Mouse (Mus musculus) liver, embryonic 14.5 days (tissue): ENCODE measurements around the gene Ticrr. TPM values are rescaled to one million over a fixed set of nuclear protein-coding genes. Genes with fewer than 3 reads are reported as not detected.
A peak's percentile ranks its signal among the peaks of the same experiment; 100 is the strongest.

Source experiments
- ATAC-seq: fragments of 200-750 bp; cut with Nextera tagmentation; 2 replicates; pipeline ENCODE4 v1.8.0; 2017; ENCODE audit warnings: moderate number of reproducible peaks, mild to moderate bottlenecking, moderate library complexity; ENCODE audit not compliant: insufficient read depth
- DNase-seq, 3 experiments: peaks; one replicate each; pipeline ENCODE4 v3.0.0-alpha.2; 2012 to 2013; ENCODE audit warnings: low read depth in 3 of 3, low spot score in 3 of 3
- H3K27ac ChIP-seq: fragments of 300-500 bp; sonication (generic); 2 replicates; pipeline ENCODE4 v1.5.1; 2014; ENCODE audit warnings: moderate library complexity, mild to moderate bottlenecking, control low read depth, inconsistent platforms
- H3K27me3 ChIP-seq: fragments of 300-500 bp; sonication (generic); 2 replicates; pipeline ENCODE4 v1.6.1; 2014; ENCODE audit warnings: mild to moderate bottlenecking, low read length, moderate library complexity; ENCODE audit not compliant: control insufficient read depth, insufficient read depth
- H3K36me3 ChIP-seq: fragments of 300-500 bp; sonication (generic); replicated peaks from 2 replicates; pipeline ENCODE4 v1.6.1; 2014; ENCODE audit warnings: low read depth; ENCODE audit not compliant: control insufficient read depth, insufficient read depth
- H3K4me1 ChIP-seq, 2 experiments: fragments of 200-500 bp in 1 of 2; fragments of 300-500 bp in 1 of 2; sonication (generic) in 1 of 2; replicated peaks; 2 replicates each; pipeline ENCODE4 v1.6.1; 2012 to 2014; ENCODE audit warnings: antibody characterized with exemption in 1 of 2, inconsistent platforms in 1 of 2, low read length in 1 of 2; ENCODE audit not compliant: control insufficient read depth in 2 of 2, insufficient read depth in 2 of 2
- H3K4me2 ChIP-seq: fragments of 300-500 bp; sonication (generic); 2 replicates; pipeline ENCODE4 v1.6.1; 2014; ENCODE audit warnings: low read depth, mild to moderate bottlenecking, control low read depth, moderate library complexity
- H3K4me3 ChIP-seq, 2 experiments: fragments of 200-500 bp in 1 of 2; fragments of 300-500 bp in 1 of 2; sonication (generic) in 1 of 2; 2 replicates each; pipeline ENCODE4 v1.5.1; 2012 to 2014; ENCODE audit warnings: low read depth in 2 of 2, low read length in 2 of 2, mild to moderate bottlenecking in 2 of 2, control low read depth in 1 of 2, inconsistent platforms in 1 of 2, moderate library complexity in 1 of 2; ENCODE audit not compliant: insufficient read depth in 1 of 2
- H3K9ac ChIP-seq: fragments of 300-500 bp; sonication (generic); replicated peaks from 2 replicates; pipeline ENCODE4 v1.6.1; 2014; ENCODE audit warnings: mild to moderate bottlenecking, control low read depth, moderate library complexity
- H3K9me3 ChIP-seq: fragments of 300-500 bp; sonication (generic); 2 replicates; pipeline ENCODE4 v1.6.1; 2016; ENCODE audit warnings: low read length, mixed read lengths; ENCODE audit not compliant: control insufficient read depth
- CTCF ChIP-seq: IDR thresholded peaks from 2 replicates; pipeline ENCODE4 v1.5.1; 2016; ENCODE audit warnings: antibody characterized with exemption, low read depth, control low read depth
- EP300 ChIP-seq: IDR thresholded peaks from 2 replicates; pipeline ENCODE4 v1.6.1; 2016; ENCODE audit warnings: antibody characterized with exemption, low read depth
- WGBS: fragments of 180-500 bp; shearing (Covaris S2); extraction: QIAGEN DNeasy Blood & Tissue Kit; methylation state at CpG from one replicate; pipeline ENCODE4 v1.1.7; 2014; ENCODE audit not compliant: insufficient replicate concordance; 5-methylcytosine and 5-hydroxymethylcytosine counted together
- polyA plus RNA-seq, 2 experiments: library from polyadenylated mRNA; depleted of rRNA in 1 of 2; stranded (reverse) in 1 of 2; unstranded in 1 of 2; fragments of >200 nt; fragmentation: Nextera tagmentation in 1 of 2; extraction: Ambion mirVana in 1 of 2; gene quantifications; 2 replicates each; pipeline versions ENCODE4 v1.2.1 to v1.2.3; 2012 to 2014

The Ticrr gene
- polyA plus RNA-seq, 2 experiments = 3.6 to 6.0 TPM

DNA sequence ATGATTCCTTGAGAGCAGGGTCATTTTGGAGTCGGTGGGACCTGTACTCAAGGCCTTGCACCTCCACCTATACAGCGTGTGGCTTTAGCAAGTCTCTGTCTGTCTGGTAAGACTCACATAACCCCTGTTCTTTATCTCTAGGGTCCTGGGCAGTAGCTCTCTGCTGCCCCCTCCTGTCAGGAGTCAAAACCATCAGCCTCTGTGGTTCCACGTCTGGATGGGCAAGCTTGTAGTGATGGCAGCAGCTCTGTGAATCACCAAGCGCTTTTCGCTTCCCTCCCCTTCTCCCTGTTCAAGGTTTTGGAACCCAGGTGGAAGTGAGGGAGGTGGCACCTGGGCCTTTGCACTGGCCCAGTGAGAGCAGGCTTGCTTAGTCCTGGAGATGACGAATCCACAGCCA is 68.2 kb downstream of the Ticrr start:
- Histone ChIP-seq H3K4me3 (no peak overlapping the region), H3K9me3 (no peaks in the 10 kb centered on the region), H3K36me3 (no peaks in the 10 kb centered on the region), H3K27ac (no peak overlapping the region), H3K27me3 (no peaks in the 10 kb centered on the region; the same call in 1 of the 2 replicates), H3K9ac (no peak overlapping the region), H3K4me2 (no peak overlapping the region), H3K4me1 (no peaks in the 10 kb centered on the region)
- 15% methylated on average over 6 of the region's 6 CpGs for WGBS
- DNase-seq (peak; percentile 34 to 44 (median 38)), ATAC-seq (no peak)
- TF ChIP-seq CTCF = peak; percentile 91
- no peak for TF ChIP-seq EP300

DNA sequence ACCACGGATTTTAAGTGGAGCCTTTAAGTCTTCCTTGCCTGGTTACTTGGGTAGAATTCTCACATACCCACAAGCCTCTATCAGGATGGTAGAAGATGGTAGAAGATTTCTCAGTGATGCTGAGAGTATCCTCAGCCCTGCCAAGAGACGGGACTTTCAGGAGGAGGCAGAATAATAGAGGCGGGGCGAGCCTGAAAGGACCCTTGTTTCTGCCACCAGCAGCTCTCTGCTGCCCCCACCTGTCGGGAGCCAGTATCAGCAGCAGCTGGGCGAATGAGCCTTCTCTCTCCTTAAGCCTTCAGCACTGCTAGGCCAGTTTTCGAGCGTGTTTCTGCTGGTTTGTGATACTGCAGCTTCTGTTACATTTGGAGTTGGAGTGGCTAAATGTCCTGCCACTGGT is 69.2 kb downstream of the Ticrr start:
- Histone ChIP-seq H3K9me3 (no peaks in the 10 kb centered on the region), H3K27ac (no peak overlapping the region), H3K4me1 (no peaks in the 10 kb centered on the region), H3K4me2 (no peak overlapping the region), H3K36me3 (no peaks in the 10 kb centered on the region), H3K27me3 (no peaks in the 10 kb centered on the region), H3K4me3 (no peak overlapping the region), H3K9ac (no peak overlapping the region)
- no peak for ATAC-seq
- peak in 1 of 3 experiments; percentile 27 for DNase-seq
- TF ChIP-seq EP300 (no peak), CTCF (peak; percentile 89)
- 8% methylated on average over 8 of the region's 8 CpGs for WGBS

DNA sequence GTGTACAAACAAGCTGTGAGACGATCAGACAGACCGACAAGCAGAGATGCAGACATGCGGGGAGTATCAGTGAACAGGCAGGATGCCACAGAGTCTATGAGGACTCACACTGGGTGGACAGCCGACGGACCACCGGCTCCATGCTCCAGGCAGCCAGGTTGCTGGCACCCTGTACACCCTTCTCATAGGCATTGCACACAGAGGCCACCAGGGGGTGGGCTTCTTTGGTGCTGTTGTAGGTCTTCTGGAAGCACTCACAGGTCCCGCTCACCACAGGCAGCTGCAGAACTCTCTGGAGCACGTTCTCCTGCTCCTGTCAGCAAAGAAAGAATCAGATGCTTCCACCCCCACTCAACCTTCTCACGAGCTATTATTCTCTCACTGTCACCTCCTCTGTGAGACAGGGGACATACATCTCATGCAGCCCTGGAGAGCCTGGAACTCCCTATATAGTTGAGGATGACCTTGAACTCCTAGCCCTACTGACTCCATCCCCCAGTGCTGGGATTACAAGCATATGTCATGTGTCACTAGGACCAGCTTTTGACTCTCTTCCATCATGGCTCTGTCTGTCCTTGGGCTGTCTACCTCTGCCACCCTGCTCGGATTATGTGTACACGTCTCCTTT is 69.9 kb downstream of the Ticrr start:
- Histone ChIP-seq H3K9ac (no peak overlapping the region), H3K9me3 (no peaks in the 10 kb centered on the region), H3K4me1 (no peaks in the 10 kb centered on the region), H3K4me2 (no peak overlapping the region), H3K27ac (no peak overlapping the region), H3K4me3 (no peak overlapping the region), H3K27me3 (no peaks in the 10 kb centered on the region), H3K36me3 (no peaks in the 10 kb centered on the region)
- TF ChIP-seq CTCF (peak; percentile 47), EP300 (no peak)
- ATAC-seq (no peak), DNase-seq (no peak)
- 51% methylated on average over 11 of the region's 11 CpGs for WGBS

DNA sequence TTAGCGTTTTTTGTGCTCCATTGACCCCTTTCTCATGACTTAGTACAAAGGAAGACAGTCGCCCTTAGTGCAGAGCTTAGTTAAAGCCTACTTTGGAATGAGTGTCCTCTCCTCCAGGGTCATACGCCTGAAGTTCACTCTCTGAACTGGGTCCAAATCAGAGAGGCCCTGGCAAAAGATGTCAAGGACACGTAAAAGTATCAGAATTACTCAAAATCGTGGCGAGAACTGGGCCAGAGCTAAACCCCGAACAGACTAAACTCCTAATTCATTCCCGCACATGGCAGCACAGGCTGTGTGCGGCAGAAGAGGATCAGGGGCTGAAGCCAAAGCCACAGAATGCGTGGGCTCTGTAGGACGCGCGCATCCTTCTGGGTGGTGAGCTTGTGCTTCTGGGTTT is 71.4 kb downstream of the Ticrr start:
- ATAC-seq = no peak
- no peak for TF ChIP-seq CTCF
- TF ChIP-seq EP300 = no peak

DNA sequence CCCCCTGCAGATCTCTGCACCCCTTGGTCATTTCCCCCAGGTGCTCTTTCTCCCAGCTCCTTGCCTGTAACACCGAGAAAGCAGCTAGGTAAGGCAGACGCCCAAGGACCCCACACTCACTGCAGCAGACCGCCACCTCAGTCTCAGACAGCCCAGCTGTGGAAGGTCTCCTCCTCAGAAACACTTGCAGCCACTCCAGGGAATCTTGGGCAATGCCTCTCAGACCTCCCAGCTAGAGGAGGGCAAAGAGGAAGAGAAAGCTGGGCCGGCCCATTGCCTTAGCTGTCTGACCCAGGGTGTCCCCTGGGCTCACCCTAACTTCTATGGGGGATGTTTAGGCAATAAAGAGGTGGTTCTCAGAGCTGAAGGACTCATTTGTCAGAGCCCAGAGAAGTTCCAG is 72.6 kb downstream of the Ticrr start, which contains the start of gene Plin1:
Gene Plin1 (minus strand): TSS at position 282 of the 400 bp plus-strand sequence.
- H3K4me1 ChIP-seq = no peaks in the 10 kb centered on the region
- TF ChIP-seq CTCF (no peak), EP300 (no peak)
- H3K36me3 ChIP-seq = no peaks in the 10 kb centered on the region
- H3K4me2 ChIP-seq = no peak within 1 kb of the TSS
- DNase-seq (no peak), ATAC-seq (no peak)
- H3K4me3 ChIP-seq = no peak within 1 kb of the TSS
- WGBS = 40% methylated on average over 4 of the region's 4 CpGs
- no peak within 1 kb of the TSS for H3K9ac ChIP-seq
- H3K27me3 ChIP-seq = no peaks in the 10 kb centered on the region
- H3K9me3 ChIP-seq = no peaks in the 10 kb centered on the region
- no peak within 1 kb of the TSS for H3K27ac ChIP-seq

More for the DNA sequence above, 71.4 kb downstream of the Ticrr start:
- Histone ChIP-seq H3K4me2 (no peak overlapping the region), H3K4me3 (no peak overlapping the region), H3K9ac (no peak overlapping the region), H3K36me3 (no peaks in the 10 kb centered on the region), H3K4me1 (no peaks in the 10 kb centered on the region), H3K27ac (no peak overlapping the region), H3K27me3 (no peaks in the 10 kb centered on the region), H3K9me3 (no peaks in the 10 kb centered on the region)
- no peak for DNase-seq
- 69% methylated on average over 13 of the region's 13 CpGs for WGBS
